Mouse (Mus musculus): ENCODE data around the gene Krt16. TPM values are rescaled to one million over a fixed set of nuclear protein-coding genes. Genes with fewer than 3 reads are reported as not detected.

Gene Krt16
- polyA plus RNA-seq, 2 experiments = not detected

GRCm38 (mm10) chr11:100288942-100289341, 40.2 kb upstream of the Krt16 start:
- Histone ChIP-seq H3K4me2 (ENCODE audit: low read depth) (no peak overlapping the region), H3K9ac (replicated peaks) (no peak overlapping the region), H3K36me3 (replicated peaks; ENCODE audit: control insufficient read depth, insufficient read depth, low read depth) (no peaks in the 10 kb centered on the region), H3K27me3 (ENCODE audit: control insufficient read depth, insufficient read depth, low read length) (no peaks in the 10 kb centered on the region), H3K4me1 (replicated peaks; ENCODE audit: control insufficient read depth in 2 of 2, insufficient read depth in 2 of 2, low read length in 1 of 2) (no peaks in the 10 kb centered on the region), H3K4me3 (ENCODE audit: insufficient read depth in 1 of 2, low read depth in 2 of 2, low read length in 2 of 2) (no peak overlapping the region), H3K9me3 (ENCODE audit: control insufficient read depth, low read length) (no peaks in the 10 kb centered on the region), H3K27ac (no peak overlapping the region)
- TF ChIP-seq EP300 (IDR thresholded peaks at IDR 0.05; ENCODE audit: low read depth) (no peak), CTCF (IDR thresholded peaks at IDR 0.05; ENCODE audit: low read depth) (no peak)
- WGBS (ENCODE audit: insufficient replicate concordance) = 72% methylated on average over 6 of the region's 6 CpGs
- ATAC-seq (ENCODE audit: insufficient read depth) = no peak
- no peak for DNase-seq (ENCODE audit: low read depth in 3 of 3, low spot score in 3 of 3)

- Histone ChIP-seq H3K27me3 (ENCODE audit: control insufficient read depth, insufficient read depth, low read length) (no peaks in the 10 kb centered on the region), H3K9ac (replicated peaks) (no peak overlapping the region), H3K27ac (no peak overlapping the region), H3K4me2 (ENCODE audit: low read depth) (no peak overlapping the region), H3K4me3 (ENCODE audit: insufficient read depth in 1 of 2, low read depth in 2 of 2, low read length in 2 of 2) (no peak overlapping the region), H3K4me1 (replicated peaks; ENCODE audit: control insufficient read depth in 2 of 2, insufficient read depth in 2 of 2, low read length in 1 of 2) (no peaks in the 10 kb centered on the region), H3K9me3 (ENCODE audit: control insufficient read depth, low read length) (no peaks in the 10 kb centered on the region), H3K36me3 (replicated peaks; ENCODE audit: control insufficient read depth, insufficient read depth, low read depth) (no peaks in the 10 kb centered on the region)
- ATAC-seq (ENCODE audit: insufficient read depth) (no peak), DNase-seq (ENCODE audit: low read depth in 3 of 3, low spot score in 3 of 3) (no peak)
- WGBS (ENCODE audit: insufficient replicate concordance) = 43% methylated on average over 10 of the region's 10 CpGs
- TF ChIP-seq EP300 (IDR thresholded peaks at IDR 0.05; ENCODE audit: low read depth) (no peak), CTCF (IDR thresholded peaks at IDR 0.05; ENCODE audit: low read depth) (no peak)
Observed at GRCm38 (mm10) chr11:100287024-100287423, 38.3 kb upstream of the Krt16 start.

GRCm38 (mm10) chr11:100284988-100285387, 36.3 kb upstream of the Krt16 start:
- no peaks in the 10 kb centered on the region for H3K9me3 ChIP-seq (ENCODE audit: control insufficient read depth, low read length)
- no peaks in the 10 kb centered on the region for H3K27me3 ChIP-seq (ENCODE audit: control insufficient read depth, insufficient read depth, low read length)
- TF ChIP-seq CTCF (IDR thresholded peaks at IDR 0.05; ENCODE audit: low read depth) (no peak), EP300 (IDR thresholded peaks at IDR 0.05; ENCODE audit: low read depth) (no peak)
- H3K9ac ChIP-seq (replicated peaks) = no peak overlapping the region
- H3K4me1 ChIP-seq (replicated peaks; ENCODE audit: control insufficient read depth in 2 of 2, insufficient read depth in 2 of 2, low read length in 1 of 2) = no peaks in the 10 kb centered on the region
- no peak for ATAC-seq (ENCODE audit: insufficient read depth)
- no peak overlapping the region for H3K4me2 ChIP-seq (ENCODE audit: low read depth)
- H3K36me3 ChIP-seq (replicated peaks; ENCODE audit: control insufficient read depth, insufficient read depth, low read depth) = no peaks in the 10 kb centered on the region
- DNase-seq (ENCODE audit: low read depth in 3 of 3, low spot score in 3 of 3) = no peak
- no peak overlapping the region for H3K4me3 ChIP-seq (ENCODE audit: insufficient read depth in 1 of 2, low read depth in 2 of 2, low read length in 2 of 2)
- no peak overlapping the region for H3K27ac ChIP-seq
- 59% methylated on average over 4 of the region's 4 CpGs for WGBS (ENCODE audit: insufficient replicate concordance)

- no peak overlapping the region for H3K27ac ChIP-seq
- H3K9ac ChIP-seq (replicated peaks) = no peak overlapping the region
- no peak overlapping the region for H3K4me3 ChIP-seq (ENCODE audit: insufficient read depth in 1 of 2, low read depth in 2 of 2, low read length in 2 of 2)
- TF ChIP-seq EP300 (IDR thresholded peaks at IDR 0.05; ENCODE audit: low read depth) (no peak), CTCF (IDR thresholded peaks at IDR 0.05; ENCODE audit: low read depth) (peak; percentile 96)
- H3K9me3 ChIP-seq (ENCODE audit: control insufficient read depth, low read length) = no peaks in the 10 kb centered on the region
- no peaks in the 10 kb centered on the region for H3K36me3 ChIP-seq (replicated peaks; ENCODE audit: control insufficient read depth, insufficient read depth, low read depth)
- H3K27me3 ChIP-seq (ENCODE audit: control insufficient read depth, insufficient read depth, low read length) = no peaks in the 10 kb centered on the region
- no peak for ATAC-seq (ENCODE audit: insufficient read depth)
- no peak overlapping the region for H3K4me2 ChIP-seq (ENCODE audit: low read depth)
- peak; percentile 30 to 50 (median 37) for DNase-seq (ENCODE audit: low read depth in 3 of 3, low spot score in 3 of 3)
- WGBS (ENCODE audit: insufficient replicate concordance) = 20% methylated on average over 10 of the region's 10 CpGs
- no peaks in the 10 kb centered on the region for H3K4me1 ChIP-seq (replicated peaks; ENCODE audit: control insufficient read depth in 2 of 2, insufficient read depth in 2 of 2, low read length in 1 of 2)
Observed at GRCm38 (mm10) chr11:100282549-100282948, 33.8 kb upstream of the Krt16 start.

GRCm38 (mm10) chr11:100281596-100282544, 33.2 kb upstream of the Krt16 start:
- WGBS (ENCODE audit: insufficient replicate concordance) = 20% methylated on average over 11 of the region's 11 CpGs

More at GRCm38 (mm10) chr11:100281596-100282544, 33.2 kb upstream of the Krt16 start:
- no peaks in the 10 kb centered on the region for H3K36me3 ChIP-seq (replicated peaks; ENCODE audit: control insufficient read depth, insufficient read depth, low read depth)
- no peaks in the 10 kb centered on the region for H3K4me1 ChIP-seq (replicated peaks; ENCODE audit: control insufficient read depth in 2 of 2, insufficient read depth in 2 of 2, low read length in 1 of 2)
- H3K9ac ChIP-seq (replicated peaks) = no peak overlapping the region
- H3K4me2 ChIP-seq (ENCODE audit: low read depth) = no peak overlapping the region
- H3K9me3 ChIP-seq (ENCODE audit: control insufficient read depth, low read length) = no peaks in the 10 kb centered on the region
- no peaks in the 10 kb centered on the region for H3K27me3 ChIP-seq (ENCODE audit: control insufficient read depth, insufficient read depth, low read length)
- no peak overlapping the region for H3K27ac ChIP-seq
- ATAC-seq (ENCODE audit: insufficient read depth) (no peak), DNase-seq (ENCODE audit: low read depth in 3 of 3, low spot score in 3 of 3) (peak; percentile 45 to 62 (median 54))
- TF ChIP-seq CTCF (IDR thresholded peaks at IDR 0.05; ENCODE audit: low read depth) (peak; percentile 97), EP300 (IDR thresholded peaks at IDR 0.05; ENCODE audit: low read depth) (no peak)
- no peak overlapping the region for H3K4me3 ChIP-seq (ENCODE audit: insufficient read depth in 1 of 2, low read depth in 2 of 2, low read length in 2 of 2)
